Mouse (Mus musculus) heart, postnatal 25 days (tissue): ENCODE data around the gene Slc39a11. TPM values are rescaled to one million over a fixed set of nuclear protein-coding genes. Genes with fewer than 3 reads are reported as not detected.

ENCODE experiments used
- DNase-seq: peaks from one replicate; pipeline ENCODE4 v3.0.0; 2022; ENCODE audit warnings: low spot score
- intact Hi-C: fragments of 180-260 bp; cut with DNase I; formaldehyde crosslinking; loops from one replicate; pipeline ENCODE4 v1.15.1; 2025
- total RNA-seq, 2 experiments: library from RNA; stranded (reverse); gene quantifications; 2 replicates each; pipeline ENCODE4 v1.2.3; 2021

The Slc39a11 gene
- total RNA-seq, 2 experiments from 2014 or later = 2.7 to 3.8 TPM

GRCm38 (mm10) chr11:113522726-113523125 lies 127.2 kb downstream of the Slc39a11 start:
- no peak for DNase-seq
- intact Hi-C loops = no loop called here

- intact Hi-C loops = no loop called here
- no peak for DNase-seq
Observed at GRCm38 (mm10) chr11:113521469-113522190, 128.2 kb downstream of the Slc39a11 start.

- intact Hi-C loops = no loop called here
- DNase-seq = no peak
Observed at GRCm38 (mm10) chr11:113520851-113521461, 128.9 kb downstream of the Slc39a11 start.

- intact Hi-C loops = no loop called here
- DNase-seq = no peak
Observed at GRCm38 (mm10) chr11:113520373-113520772, 129.5 kb downstream of the Slc39a11 start.

- no peak for DNase-seq
- intact Hi-C loops = no loop called here
Observed at GRCm38 (mm10) chr11:113519973-113520372, 129.9 kb downstream of the Slc39a11 start.

- no peak for DNase-seq
- intact Hi-C loops = no loop called here
Observed at GRCm38 (mm10) chr11:113518176-113518575, 131.7 kb downstream of the Slc39a11 start.

GRCm38 (mm10) chr11:113516156-113516555 lies 133.7 kb downstream of the Slc39a11 start:
- DNase-seq = no peak
- intact Hi-C loops = no loop called here

- DNase-seq = no peak
- intact Hi-C loops = no loop called here
Observed at GRCm38 (mm10) chr11:113512976-113513375, 136.9 kb downstream of the Slc39a11 start.

- intact Hi-C loops = no loop called here
- no peak for DNase-seq
Observed at GRCm38 (mm10) chr11:113512150-113512549, 137.7 kb downstream of the Slc39a11 start.

GRCm38 (mm10) chr11:113510969-113511625 lies 138.8 kb downstream of the Slc39a11 start:
- no peak for DNase-seq
- intact Hi-C loops = no loop called here

GRCm38 (mm10) chr11:113510249-113510648 lies 139.6 kb downstream of the Slc39a11 start:
- no peak for DNase-seq
- intact Hi-C loops = no loop called here

GRCm38 (mm10) chr11:113507716-113508480 lies 142.0 kb downstream of the Slc39a11 start:
- intact Hi-C loops = no loop called here
- DNase-seq = no peak

- intact Hi-C loops = no loop called here
- DNase-seq = no peak
Observed at GRCm38 (mm10) chr11:113505551-113506160, 144.2 kb downstream of the Slc39a11 start.

- intact Hi-C loops = no loop called here
- no peak for DNase-seq
Observed at GRCm38 (mm10) chr11:113504459-113505062, 145.3 kb downstream of the Slc39a11 start.

- intact Hi-C loops = no loop called here
- no peak for DNase-seq
Observed at GRCm38 (mm10) chr11:113502968-113503367, 146.9 kb downstream of the Slc39a11 start.

- DNase-seq = no peak
- intact Hi-C loops = no loop called here
Observed at GRCm38 (mm10) chr11:113500631-113501305, 149.1 kb downstream of the Slc39a11 start.

- DNase-seq = no peak
- intact Hi-C loops = no loop called here
Observed at GRCm38 (mm10) chr11:113498889-113499288, 151.0 kb downstream of the Slc39a11 start.

- no peak for DNase-seq
- intact Hi-C loops = no loop called here
Observed at GRCm38 (mm10) chr11:113494021-113494546, 155.8 kb downstream of the Slc39a11 start.
